Mouse (Mus musculus) forebrain, postnatal 0 days (tissue): ENCODE results near the gene Ptcd3. TPM values are rescaled to one million over a fixed set of nuclear protein-coding genes. Genes with fewer than 3 reads are reported as not detected.
"Not testable (repeated sequence)": the region's sequence is repeated elsewhere in the genome, so short reads cannot be mapped to it uniquely, and the experiment has no call there.

Source experiments
- ATAC-seq: fragments of 200-750 bp; cut with Nextera tagmentation; 2 replicates; pipeline ENCODE4 v1.8.0; 2017; ENCODE audit warnings: mild to moderate bottlenecking, moderate library complexity
- DNase-seq: peaks from one replicate; pipeline ENCODE4 v3.0.0-alpha.2; 2015
- H3K27ac ChIP-seq: fragments of 300-500 bp; sonication (generic); 2 replicates; pipeline ENCODE4 v1.5.1; 2014; ENCODE audit warnings: low read depth, mild to moderate bottlenecking, antibody characterized with exemption, low read length, moderate library complexity, mixed read lengths
- H3K27me3 ChIP-seq: fragments of 300-500 bp; sonication (generic); 2 replicates; pipeline ENCODE4 v1.6.1; 2014; ENCODE audit warnings: mild to moderate bottlenecking, low read length, mixed read lengths; ENCODE audit not compliant: insufficient read depth
- H3K36me3 ChIP-seq: fragments of 300-500 bp; sonication (generic); 2 replicates; pipeline ENCODE4 v1.6.1; 2014; ENCODE audit warnings: mild to moderate bottlenecking, moderate library complexity; ENCODE audit not compliant: insufficient read depth
- H3K4me1 ChIP-seq: fragments of 300-500 bp; sonication (generic); 2 replicates; pipeline ENCODE4 v1.6.1; 2014; ENCODE audit warnings: antibody characterized with exemption; ENCODE audit not compliant: insufficient read depth
- H3K4me2 ChIP-seq: fragments of 300-500 bp; sonication (generic); 2 replicates; pipeline ENCODE4 v1.6.1; 2014; ENCODE audit warnings: low read depth, mild to moderate bottlenecking, moderate library complexity
- H3K4me3 ChIP-seq: fragments of 300-500 bp; sonication (generic); 2 replicates; pipeline ENCODE4 v1.5.1; 2014; ENCODE audit warnings: low read depth, low read length, mixed read lengths
- H3K9ac ChIP-seq: fragments of 300-500 bp; sonication (generic); 2 replicates; pipeline ENCODE4 v1.6.1; 2014; ENCODE audit warnings: mild to moderate bottlenecking
- H3K9me3 ChIP-seq: fragments of 300-500 bp; sonication (generic); 2 replicates; pipeline ENCODE4 v1.6.1; 2016; ENCODE audit warnings: low read length
- CTCF ChIP-seq: sonication (generic); IDR thresholded peaks from 2 replicates; pipeline ENCODE4 v1.5.1; 2016; ENCODE audit warnings: antibody characterized with exemption, control low read depth, low read depth
- WGBS: fragments of 180-500 bp; shearing (Covaris S2); extraction: QIAGEN DNeasy Blood & Tissue Kit; methylation state at CpG from one replicate; pipeline ENCODE4 v1.1.7; 2014; 5-methylcytosine and 5-hydroxymethylcytosine counted together
- polyA plus RNA-seq: library from polyadenylated mRNA; unstranded; fragments of >200 nt; fragmentation: Nextera tagmentation; extraction: Ambion mirVana; gene quantifications from 2 replicates; pipeline ENCODE4 v1.2.1, GENCODE M21; 2015
- total RNA-seq: library from RNA; depleted of rRNA; stranded (reverse); fragments of >200 nt; gene quantifications from 2 replicates; pipeline ENCODE4 v1.2.3, GENCODE M21; 2014

Ptcd3 gene
- total and polyA plus RNA-seq, 2 experiments from 2014 or later = 63.5 to 91.1 TPM

DNA sequence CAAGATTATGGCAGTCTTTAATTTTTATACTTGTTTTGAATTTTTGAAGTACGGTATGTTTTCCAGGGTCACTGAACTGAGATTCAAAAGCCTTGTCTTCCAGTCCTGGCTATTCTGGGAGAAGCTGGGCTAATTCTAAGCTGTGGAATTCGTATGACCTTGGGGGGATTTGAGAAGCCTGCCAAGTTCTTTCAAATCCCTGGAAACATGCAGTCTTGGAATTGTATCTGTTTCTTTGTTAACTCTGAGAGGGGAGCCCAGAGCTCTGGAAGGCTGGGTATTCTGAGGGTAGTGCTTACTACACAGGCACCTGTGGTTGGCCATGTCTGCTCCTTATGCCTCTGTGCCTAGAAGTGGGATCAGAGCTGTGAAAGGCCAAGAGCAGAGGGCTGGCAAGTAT lies 27.2 kb upstream of the Ptcd3 start:
- no peaks in the 10 kb centered on the region for H3K9me3 ChIP-seq
- 43% methylated on average over 2 of the region's 2 CpGs for WGBS
- no peaks in the 10 kb centered on the region for H3K4me1 ChIP-seq
- ATAC-seq (no peak), DNase-seq (no peak)
- no peak overlapping the region for H3K4me3 ChIP-seq
- H3K9ac ChIP-seq = no peak overlapping the region
- H3K27me3 ChIP-seq = no peaks in the 10 kb centered on the region
- TF ChIP-seq CTCF = no peak
- H3K27ac ChIP-seq = no peak overlapping the region
- peaks cover 64% of the 10 kb centered on the region for H3K36me3 ChIP-seq
- H3K4me2 ChIP-seq = no peak overlapping the region

DNA sequence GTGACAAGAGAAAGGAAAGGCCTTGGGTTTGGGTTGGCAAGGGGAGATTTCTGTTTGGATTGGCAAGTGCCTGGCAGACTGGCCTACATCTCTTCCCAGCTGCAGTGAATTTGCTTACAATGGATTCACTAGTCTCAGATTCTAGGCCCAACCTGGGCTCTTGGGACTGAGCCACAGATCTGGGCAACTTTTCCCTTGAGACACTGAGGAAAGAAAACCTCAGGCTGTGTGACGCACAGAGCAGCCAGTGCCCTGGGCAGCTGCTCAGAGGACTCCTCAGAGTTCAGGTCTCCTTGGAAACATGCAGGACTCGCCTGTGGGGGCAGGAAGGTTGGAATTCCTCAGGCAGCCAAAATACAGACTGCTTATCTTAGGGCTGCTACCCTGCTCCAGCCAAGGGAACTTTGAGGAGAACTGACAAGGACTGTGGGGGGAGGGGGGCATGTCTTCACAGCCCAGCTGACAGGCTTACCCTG lies 25.6 kb upstream of the Ptcd3 start:
- Histone ChIP-seq H3K36me3 (peaks cover 74% of the 10 kb centered on the region), H3K27ac (no peak overlapping the region)
- no peak for TF ChIP-seq CTCF

DNA sequence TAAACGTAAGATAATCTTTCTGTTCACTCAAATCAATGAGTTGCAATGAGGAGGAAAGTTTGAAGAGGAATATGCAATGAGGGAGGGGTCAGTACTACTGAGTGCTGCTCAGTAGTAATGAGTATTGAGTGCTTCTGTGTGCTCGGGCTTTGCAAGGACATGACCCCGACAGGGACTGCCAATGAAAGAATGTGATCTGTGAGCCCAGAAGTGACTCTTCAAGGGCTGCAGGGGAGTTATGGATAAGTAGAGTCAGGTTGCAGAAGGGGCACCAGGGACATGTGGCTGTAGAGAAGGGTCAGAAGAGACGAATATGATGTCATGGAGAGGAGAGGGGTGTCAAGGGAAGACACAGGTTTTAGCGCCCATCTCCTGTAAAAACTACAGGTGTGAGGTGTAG lies 23.8 kb upstream of the Ptcd3 start:
- Histone ChIP-seq H3K4me3 (no peak overlapping the region), H3K4me2 (no peak overlapping the region), H3K27ac (no peak overlapping the region), H3K36me3 (peaks cover 64% of the 10 kb centered on the region), H3K9me3 (no peaks in the 10 kb centered on the region), H3K4me1 (no peaks in the 10 kb centered on the region), H3K27me3 (no peaks in the 10 kb centered on the region), H3K9ac (no peak overlapping the region)
- TF ChIP-seq CTCF = no peak
- 90% methylated on average over 5 of the region's 5 CpGs for WGBS
- ATAC-seq = no peak
- DNase-seq = no peak

More for the DNA sequence above, 25.6 kb upstream of the Ptcd3 start:
- H3K4me2 ChIP-seq = no peak overlapping the region
- DNase-seq (peak; percentile 6), ATAC-seq (peak; percentile 62)
- H3K9me3 ChIP-seq = no peaks in the 10 kb centered on the region
- 51% methylated on average over 2 of the region's 2 CpGs for WGBS
- no peak overlapping the region for H3K4me3 ChIP-seq
- no peak overlapping the region for H3K9ac ChIP-seq
- H3K27me3 ChIP-seq = no peaks in the 10 kb centered on the region
- H3K4me1 ChIP-seq = no peaks in the 10 kb centered on the region

DNA sequence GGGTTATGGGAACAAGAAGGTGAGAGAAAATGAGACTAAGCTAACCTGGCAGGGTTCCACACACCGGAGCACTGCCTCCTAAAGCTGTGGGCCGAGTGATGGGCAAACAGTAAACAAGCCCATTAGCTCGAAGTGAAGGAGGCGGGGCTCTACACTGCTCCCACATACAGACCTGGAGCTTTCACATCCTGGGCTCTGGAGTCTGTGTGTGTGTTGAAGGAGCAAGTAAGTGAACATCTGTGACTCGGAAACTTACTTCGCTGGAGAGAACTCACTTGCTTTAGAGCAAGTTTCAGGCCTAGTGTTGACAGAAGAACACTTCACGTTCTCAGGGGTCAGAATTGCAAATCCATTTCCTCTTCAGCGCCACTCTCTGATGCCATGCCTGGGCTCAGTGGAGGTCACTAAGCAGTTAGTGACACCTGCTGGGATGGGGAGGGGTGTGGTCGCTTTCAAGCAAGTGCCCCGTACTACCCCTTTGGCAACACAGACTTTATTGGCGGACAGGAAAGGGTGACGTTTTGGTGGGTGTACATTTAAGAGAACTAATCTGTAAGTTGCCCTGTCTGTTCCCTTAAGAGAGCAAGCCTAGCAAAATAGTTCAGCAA lies 22.4 kb upstream of the Ptcd3 start:
- H3K27me3 ChIP-seq = no peaks in the 10 kb centered on the region
- DNase-seq = no peak
- H3K27ac ChIP-seq = no peak overlapping the region
- no peaks in the 10 kb centered on the region for H3K4me1 ChIP-seq
- H3K9me3 ChIP-seq = no peaks in the 10 kb centered on the region
- no peak overlapping the region for H3K4me3 ChIP-seq
- no peak overlapping the region for H3K9ac ChIP-seq
- no peak for TF ChIP-seq CTCF
- WGBS = 80% methylated on average over 12 of the region's 12 CpGs
- peaks cover 62% of the 10 kb centered on the region for H3K36me3 ChIP-seq
- H3K4me2 ChIP-seq = no peak overlapping the region
- no peak for ATAC-seq

DNA sequence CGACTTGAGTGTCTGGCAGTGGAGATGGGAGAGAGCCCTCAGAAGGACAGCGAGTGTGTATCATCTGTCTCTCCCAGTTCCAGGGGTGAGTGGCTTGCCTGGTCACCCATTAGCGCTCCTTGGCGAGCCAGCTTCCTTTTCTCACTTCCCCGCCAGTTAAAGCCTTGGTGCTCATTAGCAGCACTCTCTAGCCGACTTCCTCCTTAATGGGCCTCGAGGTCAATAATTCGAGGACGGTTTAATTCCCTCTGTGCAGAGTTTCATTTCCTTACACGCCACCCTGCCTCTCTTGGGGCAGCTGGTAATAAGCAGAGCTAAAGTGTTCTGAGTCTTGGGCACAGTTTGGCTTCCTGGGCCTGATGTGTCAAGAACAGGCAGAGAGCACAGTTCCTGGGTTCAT lies 21.5 kb upstream of the Ptcd3 start:
- no peaks in the 10 kb centered on the region for H3K9me3 ChIP-seq
- no peaks in the 10 kb centered on the region for H3K4me1 ChIP-seq
- no peak for TF ChIP-seq CTCF
- no peaks in the 10 kb centered on the region for H3K27me3 ChIP-seq
- DNase-seq (no peak), ATAC-seq (no peak)
- H3K36me3 ChIP-seq = peaks cover 59% of the 10 kb centered on the region
- no peak overlapping the region for H3K27ac ChIP-seq
- no peak overlapping the region for H3K9ac ChIP-seq
- no peak overlapping the region for H3K4me2 ChIP-seq
- no peak overlapping the region for H3K4me3 ChIP-seq
- 86% methylated on average over 10 of the region's 10 CpGs for WGBS

DNA sequence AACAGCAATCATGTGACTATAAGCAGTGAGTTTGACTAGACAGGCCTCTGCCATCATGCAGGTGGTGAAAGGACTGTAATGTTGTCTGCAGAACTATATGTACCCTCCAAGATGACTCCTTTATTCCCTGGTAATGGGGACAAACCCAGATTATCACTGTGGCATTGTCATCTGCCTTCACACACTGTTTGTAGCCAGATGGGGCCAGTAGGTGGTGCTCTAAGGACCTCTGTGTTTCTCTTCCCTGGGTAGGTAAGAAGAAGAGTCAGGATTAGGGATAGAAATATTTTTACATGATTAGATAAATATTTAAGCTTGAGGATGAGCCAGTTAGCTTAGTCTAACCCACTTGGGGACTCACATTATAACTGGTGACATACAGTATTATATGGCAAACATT lies 19.4 kb upstream of the Ptcd3 start:
- no peaks in the 10 kb centered on the region for H3K4me1 ChIP-seq
- no peak overlapping the region for H3K9ac ChIP-seq
- peak; percentile 76 for ATAC-seq
- H3K4me3 ChIP-seq = no peak overlapping the region
- H3K27me3 ChIP-seq = no peaks in the 10 kb centered on the region
- peak; percentile 74 for DNase-seq
- H3K36me3 ChIP-seq = peaks cover 63% of the 10 kb centered on the region
- TF ChIP-seq CTCF = peak; percentile 80
- no peak overlapping the region for H3K27ac ChIP-seq
- no peak overlapping the region for H3K4me2 ChIP-seq
- H3K9me3 ChIP-seq = no peaks in the 10 kb centered on the region

DNA sequence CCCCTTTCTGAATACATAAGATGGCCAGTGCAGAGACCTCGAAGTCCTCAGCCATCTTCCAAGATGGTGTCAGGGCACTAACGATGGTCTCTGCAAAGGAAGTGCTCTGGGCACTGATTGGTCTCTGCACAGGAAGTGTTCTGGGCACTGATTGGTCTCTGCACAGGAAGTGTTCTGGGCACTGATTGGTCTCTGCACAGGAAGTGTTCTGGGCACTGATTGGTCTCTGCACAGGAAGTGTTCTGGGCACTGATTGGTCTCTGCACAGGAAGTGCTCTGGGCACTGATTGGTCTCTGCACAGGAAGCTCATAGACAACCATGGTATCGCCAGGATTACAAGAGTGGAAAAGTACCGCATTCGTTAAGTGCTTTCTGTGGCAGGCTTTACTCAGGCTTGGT lies 16.7 kb upstream of the Ptcd3 start:
- H3K27me3 ChIP-seq, ATAC-seq, H3K9me3 ChIP-seq, H3K9ac ChIP-seq, H3K4me3 ChIP-seq, H3K4me1 ChIP-seq, H3K27ac ChIP-seq, H3K4me2 ChIP-seq, DNase-seq: not testable (repeated sequence)
- 93% methylated on average over 5 of the region's 5 CpGs for WGBS
- peaks cover 64% of the 10 kb centered on the region for H3K36me3 ChIP-seq
